Mouse (Mus musculus): ENCODE measurements around the gene Csf3r.

Gene Csf3r

DNA sequence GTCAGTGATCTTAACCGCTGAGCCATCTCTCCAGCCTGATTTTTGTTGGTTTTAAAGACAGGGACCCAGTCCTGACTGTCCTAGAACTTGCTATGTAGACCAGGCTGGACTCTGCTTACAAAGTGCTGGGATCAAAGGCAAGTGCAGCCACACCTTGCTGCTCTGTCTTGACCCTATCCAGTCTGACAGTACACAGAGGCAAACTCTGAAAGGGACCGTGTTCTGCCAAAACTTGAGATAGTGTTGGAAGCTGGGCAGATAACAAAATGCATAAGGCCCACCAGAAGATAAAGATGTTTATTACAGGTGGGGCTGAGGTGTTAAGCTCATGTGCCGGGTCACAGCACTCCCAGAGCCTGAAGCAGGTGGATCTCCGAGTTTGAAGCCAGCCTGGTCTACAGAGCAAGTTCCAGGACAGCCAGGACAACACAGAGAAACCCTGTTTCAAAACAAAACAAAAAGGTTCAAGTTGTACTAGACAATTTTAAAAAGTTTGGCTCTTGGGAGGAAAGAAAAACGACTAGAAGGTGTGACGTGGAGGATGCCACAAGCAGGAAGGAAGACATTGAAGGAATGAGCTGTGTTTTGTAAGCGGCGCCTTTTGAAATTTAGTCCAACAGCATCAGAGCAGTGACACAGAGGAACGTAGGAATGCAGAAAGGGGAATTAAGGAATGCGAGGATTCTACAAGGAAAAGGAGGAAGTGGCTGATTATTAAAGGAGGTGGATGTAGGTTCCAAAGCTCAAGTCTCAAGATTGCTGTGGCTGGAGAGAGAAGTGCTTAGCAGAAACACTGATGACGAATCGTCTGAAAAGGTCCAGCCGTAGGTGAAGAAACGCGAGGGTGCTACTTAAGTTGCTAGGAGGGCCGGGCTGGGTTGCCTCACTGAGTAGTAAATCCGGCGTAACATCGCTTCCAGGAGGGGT is 33.1 kb downstream of the Csf3r start:
- DNase-seq (ENCODE audit: low read depth) = peak; percentile 43

DNA sequence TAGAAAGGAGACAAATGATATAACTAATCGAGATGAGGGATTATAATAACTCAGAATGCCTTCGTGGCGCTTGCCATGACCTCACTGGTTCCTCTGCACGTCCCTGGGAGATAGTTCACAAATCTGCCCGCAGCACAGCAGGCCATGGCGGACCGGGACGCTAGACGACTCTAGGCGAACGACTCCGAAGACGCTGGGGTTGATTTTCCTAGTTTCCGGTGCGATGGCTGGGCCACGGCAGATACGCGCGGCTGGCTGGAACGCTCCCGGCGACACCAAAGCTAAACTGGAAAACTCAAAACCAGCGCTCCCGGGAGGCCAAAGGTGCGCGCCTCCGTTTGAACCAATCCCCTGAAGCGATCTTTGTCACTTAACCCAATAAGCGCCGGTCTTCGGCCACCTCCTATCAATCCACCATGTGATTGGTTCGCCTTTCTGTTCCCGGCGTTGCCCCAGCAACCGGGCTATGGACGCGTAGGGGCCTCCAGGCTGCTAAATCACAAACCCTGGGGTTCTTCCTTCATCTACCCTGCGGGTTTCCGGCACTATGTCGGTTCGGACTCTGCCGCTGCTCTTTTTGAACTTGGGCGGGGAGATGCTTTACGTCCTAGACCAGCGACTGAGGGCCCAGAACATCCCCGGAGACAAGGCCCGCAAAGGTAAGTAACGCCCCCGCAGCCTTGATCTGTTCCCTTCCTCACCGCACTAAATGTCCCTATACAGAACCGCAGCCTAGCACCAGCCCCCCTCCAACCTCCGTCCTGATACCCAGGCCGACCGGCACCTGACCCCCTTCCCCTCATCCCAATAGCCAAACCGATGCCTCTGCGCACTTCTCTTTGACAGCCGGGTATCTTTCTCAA is 34.0 kb downstream of the Csf3r start, which contains the start of gene Oscp1:
Gene Oscp1, plus strand, starts transcription at position 432 of the 863 bp plus-strand sequence.
- DNase-seq (ENCODE audit: low read depth) = peak; percentile 96

- DNase-seq (ENCODE audit: low read depth) = no peak
These were observed 34.6 kb downstream of the Csf3r start for GRCm38 (mm10) chr4:126058997-126059362.

DNA sequence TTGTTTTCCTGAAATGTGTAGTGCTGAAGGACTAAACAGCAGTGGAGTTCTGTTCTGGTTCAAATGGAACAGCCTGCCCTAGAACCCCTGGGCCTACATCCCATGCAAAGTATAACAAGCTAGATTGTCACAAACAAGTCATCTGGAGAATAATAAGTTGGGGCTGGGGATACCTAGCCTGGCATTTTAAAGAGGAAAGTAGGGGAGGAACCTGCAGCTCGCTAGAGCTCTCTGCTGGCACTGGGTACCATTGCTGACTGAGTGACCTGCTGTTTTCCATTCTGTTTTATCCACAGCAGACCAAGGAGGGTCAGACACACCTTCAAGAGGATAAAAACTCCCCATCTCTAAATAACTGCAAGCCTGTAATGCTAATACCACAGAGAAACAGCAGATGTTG is 38.5 kb downstream of the Csf3r start:
- no peak for DNase-seq (ENCODE audit: low read depth)

DNA sequence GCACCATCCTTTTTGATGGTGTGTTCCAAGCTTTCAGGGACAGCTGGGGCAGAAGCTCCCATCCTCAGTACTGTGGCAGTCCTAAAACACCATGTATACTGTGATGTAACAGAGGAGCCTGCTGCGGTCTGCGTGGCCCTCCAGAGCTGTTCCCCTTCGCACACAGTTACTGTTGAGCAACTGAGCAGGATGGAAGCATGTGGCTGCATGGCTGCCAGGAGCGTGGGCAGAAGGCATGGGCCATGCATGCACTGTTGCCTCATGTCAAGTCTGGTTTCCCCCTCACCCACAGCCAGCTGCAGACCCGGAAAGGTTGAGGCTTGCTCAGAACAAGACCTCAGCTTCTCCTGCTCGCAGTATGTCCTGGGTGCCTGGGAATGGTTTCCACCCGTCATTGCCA is 40.9 kb downstream of the Csf3r start:
- no peak for DNase-seq (ENCODE audit: low read depth)

GRCm38 (mm10) chr4:126067401-126068077 is 43.2 kb downstream of the Csf3r start:
- DNase-seq (ENCODE audit: low read depth) = no peak

DNA sequence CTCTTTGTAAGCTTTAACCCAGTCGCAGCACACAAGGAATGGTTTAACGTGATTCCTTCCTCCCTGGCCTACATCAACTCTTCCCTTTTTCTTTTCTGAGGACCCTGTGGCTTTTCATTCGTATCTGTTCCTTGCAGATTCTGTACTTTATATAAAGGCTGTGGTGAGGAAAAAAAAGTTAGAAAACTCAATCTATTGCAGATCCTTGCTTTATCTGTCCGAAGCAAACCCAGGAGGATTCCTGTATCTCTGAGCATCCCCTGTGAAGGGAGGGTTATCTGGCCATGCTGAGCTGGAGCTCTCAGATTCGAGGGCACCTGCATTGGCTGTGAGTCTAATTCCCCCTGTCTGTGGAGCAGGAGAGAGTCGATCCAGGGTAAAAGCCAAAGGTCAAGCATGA is 44.5 kb downstream of the Csf3r start:
- DNase-seq (ENCODE audit: low read depth) = no peak

GRCm38 (mm10) chr4:126077833-126078232 is 53.5 kb downstream of the Csf3r start:
- no peak for DNase-seq (ENCODE audit: low read depth)

DNA sequence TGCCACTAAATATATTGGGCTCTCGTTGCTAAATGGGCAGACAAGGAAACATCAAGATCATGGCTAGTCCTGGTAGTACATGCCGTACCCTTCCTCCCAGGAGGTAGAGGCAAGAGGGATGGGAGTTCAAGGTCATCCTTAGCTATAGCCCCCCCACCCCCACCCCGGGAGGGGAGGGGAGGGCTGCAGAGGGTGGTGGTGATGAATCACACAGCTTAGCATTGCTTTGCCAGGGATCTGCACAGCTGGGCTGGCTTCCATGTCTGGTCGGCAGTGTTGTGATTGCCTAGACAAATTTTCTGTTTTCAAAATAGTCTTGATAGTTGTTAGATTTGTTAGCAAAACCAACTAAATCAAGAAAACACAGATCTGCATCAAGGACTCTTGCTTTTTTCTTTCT is 54.9 kb downstream of the Csf3r start:
- DNase-seq (ENCODE audit: low read depth) = no peak

DNA sequence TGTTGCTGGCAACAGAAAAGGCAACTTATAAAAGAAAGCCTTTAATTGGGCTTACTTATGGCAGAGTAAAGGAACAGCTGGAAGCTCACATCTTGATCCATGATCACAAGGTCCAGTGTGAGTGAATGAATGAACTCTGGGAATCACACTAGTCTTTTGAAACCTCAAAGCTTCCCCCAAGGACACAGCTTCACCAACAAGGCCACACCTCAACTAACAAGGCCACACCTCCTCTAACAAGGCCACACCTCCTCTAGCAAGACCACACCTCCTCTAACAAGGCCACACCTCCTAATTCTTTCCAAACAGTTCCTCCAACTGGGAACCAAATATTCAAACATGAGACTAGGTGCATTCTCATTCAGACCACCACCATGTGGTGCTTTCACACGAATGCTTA is 57.3 kb downstream of the Csf3r start:
- no peak for DNase-seq (ENCODE audit: low read depth)

GRCm38 (mm10) chr4:126083021-126083420 is 58.7 kb downstream of the Csf3r start:
- no peak for DNase-seq (ENCODE audit: low read depth)

GRCm38 (mm10) chr4:126084382-126084781 is 60.0 kb downstream of the Csf3r start:
- no peak for DNase-seq (ENCODE audit: low read depth)

GRCm38 (mm10) chr4:126085996-126086576 is 61.7 kb downstream of the Csf3r start:
- DNase-seq (ENCODE audit: low read depth) = peak; percentile 93

DNA sequence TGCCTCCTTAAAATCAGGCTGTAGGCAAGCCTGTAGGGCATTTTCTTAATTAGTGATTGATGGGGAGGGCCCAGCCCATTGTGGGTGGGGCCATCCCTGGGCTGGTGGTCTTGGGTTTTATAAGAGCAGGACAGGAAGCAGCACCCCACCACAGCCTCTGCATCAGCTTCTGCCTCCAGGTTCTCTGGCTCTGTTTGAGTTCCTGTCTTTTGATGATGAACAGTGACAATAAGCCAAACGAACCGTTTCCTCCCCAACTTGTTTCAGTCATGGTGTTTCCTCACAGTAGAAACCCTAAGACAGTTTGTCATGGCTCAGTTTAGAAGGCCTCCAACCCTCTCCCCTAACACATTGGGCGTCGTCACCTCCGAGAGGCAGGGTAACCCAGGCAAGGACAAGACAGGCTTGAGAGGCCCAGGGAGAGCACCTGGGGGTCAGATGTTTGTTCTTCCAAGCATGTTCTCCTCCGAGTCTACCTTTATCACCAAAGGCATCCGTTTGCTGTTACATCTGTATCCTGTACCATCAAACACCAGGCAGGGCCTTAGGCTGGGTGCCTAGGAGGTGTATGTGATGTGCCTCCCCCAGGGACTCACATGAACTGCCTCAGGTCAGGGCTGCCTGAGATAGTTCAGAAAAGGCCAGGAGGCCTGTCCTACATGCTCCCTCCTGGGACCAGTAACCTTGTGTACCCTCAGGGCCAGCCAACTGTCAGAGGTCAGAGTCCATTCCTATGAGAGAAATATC is 65.9 kb downstream of the Csf3r start:
- DNase-seq (ENCODE audit: low read depth) = peak; percentile 49

DNA sequence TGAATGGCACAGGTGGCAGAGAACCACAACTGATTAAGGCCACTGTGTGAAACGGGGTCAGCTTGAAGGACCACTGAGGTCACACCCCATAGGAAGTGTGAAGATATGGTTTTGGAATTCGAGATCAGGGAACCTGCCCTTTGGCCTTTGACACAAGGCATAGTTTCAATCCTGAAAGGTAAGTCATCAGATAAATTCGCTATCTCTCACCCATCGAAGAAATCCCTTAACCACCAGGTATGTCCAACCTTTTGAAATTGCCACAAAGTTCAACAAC is 66.4 kb downstream of the Csf3r start:
- DNase-seq (ENCODE audit: low read depth) = no peak

GRCm38 (mm10) chr4:126091873-126092272 is 67.5 kb downstream of the Csf3r start:
- DNase-seq (ENCODE audit: low read depth) = no peak
